Mouse (Mus musculus): ENCODE data around the gene Cenpp. TPM values are rescaled to one million over a fixed set of nuclear protein-coding genes. Genes with fewer than 3 reads are reported as not detected.

Cenpp gene
- polyA plus RNA-seq, 1 experiment from 2014 or later = 41.2 TPM

GRCm38 (mm10) chr13:49462921-49463320, 189.7 kb downstream of the Cenpp start:
- no peak for DNase-seq (ENCODE audit: low spot score)

GRCm38 (mm10) chr13:49461458-49462132, 191.0 kb downstream of the Cenpp start:
- DNase-seq (ENCODE audit: low spot score) = no peak

GRCm38 (mm10) chr13:49460692-49461414, 191.7 kb downstream of the Cenpp start:
- no peak for DNase-seq (ENCODE audit: low spot score)

- DNase-seq (ENCODE audit: low spot score) = no peak
Observed at GRCm38 (mm10) chr13:49460276-49460675, 192.3 kb downstream of the Cenpp start.

GRCm38 (mm10) chr13:49449318-49449749, 203.3 kb downstream of the Cenpp start:
- DNase-seq (ENCODE audit: low spot score) = peak; percentile 65

- no peak for DNase-seq (ENCODE audit: low spot score)
Observed at GRCm38 (mm10) chr13:49444451-49444850, 208.1 kb downstream of the Cenpp start.

- DNase-seq (ENCODE audit: low spot score) = no peak
Observed at GRCm38 (mm10) chr13:49436170-49436569, 216.4 kb downstream of the Cenpp start.

GRCm38 (mm10) chr13:49435745-49436144, 216.8 kb downstream of the Cenpp start:
- peak; percentile 52 for DNase-seq (ENCODE audit: low spot score)

- no peak for DNase-seq (ENCODE audit: low spot score)
Observed at GRCm38 (mm10) chr13:49433268-49434029, 219.1 kb downstream of the Cenpp start.

- DNase-seq (ENCODE audit: low spot score) = no peak
Observed at GRCm38 (mm10) chr13:49430529-49430928, 222.1 kb downstream of the Cenpp start.

GRCm38 (mm10) chr13:49428042-49428675, 224.4 kb downstream of the Cenpp start:
- DNase-seq (ENCODE audit: low spot score) = no peak

- no peak for DNase-seq (ENCODE audit: low spot score)
Observed at GRCm38 (mm10) chr13:49426736-49427135, 225.8 kb downstream of the Cenpp start.

GRCm38 (mm10) chr13:49421959-49422358, 230.6 kb downstream of the Cenpp start:
- no peak for DNase-seq (ENCODE audit: low spot score)

GRCm38 (mm10) chr13:49421606-49421917, 231.0 kb downstream of the Cenpp start:
- DNase-seq (ENCODE audit: low spot score) = peak; percentile 43

- DNase-seq (ENCODE audit: low spot score) = peak; percentile 97
Observed at GRCm38 (mm10) chr13:49420754-49421605, 231.6 kb downstream of the Cenpp start, which contains the start of gene Ippk. TSS of gene Ippk (plus strand) at chr13:49421249.

Other genes starting within 250 kb of the Cenpp start
- 13.5 and 15.2 TPM in 2 replicates for gene Ippk, start 231.5 kb downstream of the Cenpp start, polyA plus RNA-seq (2015; fragmentation: Nextera tagmentation; extraction: Ambion mirVana)
- 0.77 and 1.4 TPM in 2 replicates for gene Tes3-ps, start 159.5 kb downstream of the Cenpp start, polyA plus RNA-seq (2015; fragmentation: Nextera tagmentation; extraction: Ambion mirVana)
- gene Ecm2, start 148.0 kb downstream of the Cenpp start, polyA plus RNA-seq (2015; fragmentation: Nextera tagmentation; extraction: Ambion mirVana) = 0.60 and 0.79 TPM in 2 replicates
- 9.4 and 9.6 TPM in 2 replicates for gene Aspn, start 108.3 kb downstream of the Cenpp start, polyA plus RNA-seq (2015; fragmentation: Nextera tagmentation; extraction: Ambion mirVana)
- 0.45 and 0.73 TPM in 2 replicates for gene Omd, start 70.3 kb downstream of the Cenpp start, polyA plus RNA-seq (2015; fragmentation: Nextera tagmentation; extraction: Ambion mirVana)
- gene Ogn, start 44.7 kb downstream of the Cenpp start, polyA plus RNA-seq (2015; fragmentation: Nextera tagmentation; extraction: Ambion mirVana) = 4.4 and 7.2 TPM in 2 replicates
- 28.6 and 29.6 TPM in 2 replicates for gene Nol8, start 293 bp upstream of the Cenpp start, polyA plus RNA-seq (2015; fragmentation: Nextera tagmentation; extraction: Ambion mirVana)
- 32.1 and 37.2 TPM in 2 replicates for gene Iars, start 29.3 kb upstream of the Cenpp start, polyA plus RNA-seq (2015; fragmentation: Nextera tagmentation; extraction: Ambion mirVana)
- not detected in 2 replicates for gene Gm30302, start 146.2 kb upstream of the Cenpp start, polyA plus RNA-seq (2015; fragmentation: Nextera tagmentation; extraction: Ambion mirVana)

Data from thymus, postnatal 0 days (tissue).